Mouse (Mus musculus): Measurements from ENCODE around the gene Syt8. TPM values are rescaled to one million over a fixed set of nuclear protein-coding genes. Genes with fewer than 3 reads are reported as not detected.
A peak's percentile ranks its signal among the peaks of the same experiment; 100 is the strongest.

Gene Syt8
- total RNA-seq (2014; fragmentation: Nextera tagmentation) (not detected in 2 replicates), total RNA-seq (2017) (not detected in 2 replicates)

GRCm38 (mm10) chr7:142434137-142434865, at the start of gene Syt8:
Gene Syt8 (plus strand): TSS chr7:142434850.
- no peak for ATAC-seq (replicated peaks; ENCODE audit: poor library complexity, severe bottlenecking)

GRCm38 (mm10) chr7:142385742-142386403, 48.8 kb upstream of the Syt8 start:
- ATAC-seq (replicated peaks; ENCODE audit: poor library complexity, severe bottlenecking) = no peak

GRCm38 (mm10) chr7:142386621-142387201, 47.9 kb upstream of the Syt8 start:
- no peak for ATAC-seq (replicated peaks; ENCODE audit: poor library complexity, severe bottlenecking)

GRCm38 (mm10) chr7:142387419-142388148, 47.1 kb upstream of the Syt8 start, which contains the start of gene Ctsd:
Gene Ctsd (minus strand): TSS chr7:142388038.
- ATAC-seq (replicated peaks; ENCODE audit: poor library complexity, severe bottlenecking) = peak; percentile 63

- no peak for ATAC-seq (replicated peaks; ENCODE audit: poor library complexity, severe bottlenecking)
Observed at GRCm38 (mm10) chr7:142388198-142388597, 46.5 kb upstream of the Syt8 start.

- ATAC-seq (replicated peaks; ENCODE audit: poor library complexity, severe bottlenecking) = no peak
Observed at GRCm38 (mm10) chr7:142388740-142389139, 45.9 kb upstream of the Syt8 start.

GRCm38 (mm10) chr7:142389961-142390650, 44.5 kb upstream of the Syt8 start:
- peak; percentile 46 for ATAC-seq (replicated peaks; ENCODE audit: poor library complexity, severe bottlenecking)

GRCm38 (mm10) chr7:142391108-142391507, 43.5 kb upstream of the Syt8 start:
- no peak for ATAC-seq (replicated peaks; ENCODE audit: poor library complexity, severe bottlenecking)

- no peak for ATAC-seq (replicated peaks; ENCODE audit: poor library complexity, severe bottlenecking)
Observed at GRCm38 (mm10) chr7:142391609-142392008, 43.0 kb upstream of the Syt8 start.

GRCm38 (mm10) chr7:142393191-142393590, 41.5 kb upstream of the Syt8 start:
- ATAC-seq (replicated peaks; ENCODE audit: poor library complexity, severe bottlenecking) = peak; percentile 50

- 0 out of 2 replicates have a peak, but pooled peaks have one; percentile 8 for ATAC-seq (replicated peaks; ENCODE audit: poor library complexity, severe bottlenecking)
Observed at GRCm38 (mm10) chr7:142394261-142395190, 40.1 kb upstream of the Syt8 start.

- no peak for ATAC-seq (replicated peaks; ENCODE audit: poor library complexity, severe bottlenecking)
Observed at GRCm38 (mm10) chr7:142395472-142395871, 39.2 kb upstream of the Syt8 start.

GRCm38 (mm10) chr7:142396611-142397010, 38.0 kb upstream of the Syt8 start:
- no peak for ATAC-seq (replicated peaks; ENCODE audit: poor library complexity, severe bottlenecking)

GRCm38 (mm10) chr7:142398052-142398451, 36.6 kb upstream of the Syt8 start:
- peak; percentile 54 for ATAC-seq (replicated peaks; ENCODE audit: poor library complexity, severe bottlenecking)

- ATAC-seq (replicated peaks; ENCODE audit: poor library complexity, severe bottlenecking) = peak; percentile 70
Observed at GRCm38 (mm10) chr7:142399250-142399649, 35.4 kb upstream of the Syt8 start.

GRCm38 (mm10) chr7:142400112-142400749, 34.4 kb upstream of the Syt8 start:
- no peak for ATAC-seq (replicated peaks; ENCODE audit: poor library complexity, severe bottlenecking)

- ATAC-seq (replicated peaks; ENCODE audit: poor library complexity, severe bottlenecking) = no peak
Observed at GRCm38 (mm10) chr7:142400750-142401142, 33.9 kb upstream of the Syt8 start.

- peak; percentile 70 for ATAC-seq (replicated peaks; ENCODE audit: poor library complexity, severe bottlenecking)
Observed at GRCm38 (mm10) chr7:142403591-142403990, 31.1 kb upstream of the Syt8 start.

All from granulocyte monocyte progenitor cell, adult 5-6 weeks (primary cell).